Mouse (Mus musculus) heart, embryonic 12.5 days (tissue): ENCODE measurements around the gene Cd52. TPM values are rescaled to one million over a fixed set of nuclear protein-coding genes. Genes with fewer than 3 reads are reported as not detected.
A peak's percentile ranks its signal among the peaks of the same experiment; 100 is the strongest.

Experiments
- ATAC-seq: fragments of 200-750 bp; cut with Nextera tagmentation; 2 replicates; pipeline ENCODE4 v1.8.0; 2017; ENCODE audit warnings: moderate TSS enrichment, moderate library complexity; ENCODE audit not compliant: insufficient number of reproducible peaks, low FRiP score
- H3K27ac ChIP-seq: fragments of 300-500 bp; sonication (generic); 2 replicates; pipeline ENCODE4 v1.5.1; 2016; ENCODE audit warnings: mild to moderate bottlenecking, moderate library complexity; ENCODE audit not compliant: poor library complexity, severe bottlenecking
- H3K27me3 ChIP-seq: fragments of 300-500 bp; sonication (generic); replicated peaks from 2 replicates; pipeline ENCODE4 v1.6.1; 2016; ENCODE audit warnings: mild to moderate bottlenecking, moderate library complexity
- H3K36me3 ChIP-seq: fragments of 300-500 bp; sonication (generic); 2 replicates; pipeline ENCODE4 v1.6.1; 2016; ENCODE audit warnings: mild to moderate bottlenecking, moderate library complexity
- H3K4me1 ChIP-seq: fragments of 300-500 bp; sonication (generic); replicated peaks from 2 replicates; pipeline ENCODE4 v1.6.1; 2016; ENCODE audit warnings: mild to moderate bottlenecking
- H3K4me2 ChIP-seq: fragments of 300-500 bp; sonication (generic); 2 replicates; pipeline ENCODE4 v1.6.1; 2016; ENCODE audit warnings: mild to moderate bottlenecking, moderate library complexity
- H3K4me3 ChIP-seq: fragments of 300-500 bp; sonication (generic); 2 replicates; pipeline ENCODE4 v1.5.1; 2016; ENCODE audit warnings: mild to moderate bottlenecking
- H3K9ac ChIP-seq: fragments of 300-500 bp; sonication (generic); 2 replicates; pipeline ENCODE4 v1.6.1; 2016; ENCODE audit warnings: mild to moderate bottlenecking, moderate library complexity
- H3K9me3 ChIP-seq: fragments of 300-500 bp; sonication (generic); replicated peaks from 2 replicates; pipeline ENCODE4 v1.6.1; 2016; ENCODE audit warnings: mild to moderate bottlenecking, moderate library complexity
- WGBS: fragments of 180-500 bp; shearing (Covaris S2); methylation state at CpG from one replicate; pipeline ENCODE4 v1.1.7; 2016; 5-methylcytosine and 5-hydroxymethylcytosine counted together
- polyA plus RNA-seq: library from polyadenylated mRNA; unstranded; fragments of >200 nt; fragmentation: Nextera tagmentation; extraction: Ambion mirVana; gene quantifications from 2 replicates; pipeline ENCODE4 v1.2.1, GENCODE M21; 2016

Gene Cd52
- polyA plus RNA-seq, 1 experiment from 2014 or later, result 5.7 TPM

GRCm38 (mm10) chr4:134047648-134048047, 47.2 kb downstream of the Cd52 start:
- WGBS, result 30% methylated on average over 5 of the region's 5 CpGs
- no peak for ATAC-seq
- Histone ChIP-seq H3K4me1 (peaks cover 25% of the 10 kb centered on the region), H3K27me3 (no peaks in the 10 kb centered on the region), H3K27ac (no peak overlapping the region), H3K36me3 (no peaks in the 10 kb centered on the region), H3K9me3 (no peaks in the 10 kb centered on the region), H3K4me3 (no peak overlapping the region), H3K4me2 (no peak overlapping the region), H3K9ac (no peak overlapping the region)

GRCm38 (mm10) chr4:134043041-134043440, 51.8 kb downstream of the Cd52 start:
- Histone ChIP-seq H3K4me2 (no peak overlapping the region), H3K4me3 (no peak overlapping the region), H3K9ac (no peak overlapping the region), H3K27me3 (no peaks in the 10 kb centered on the region), H3K9me3 (no peaks in the 10 kb centered on the region), H3K4me1 (peaks cover 14% of the 10 kb centered on the region), H3K36me3 (no peaks in the 10 kb centered on the region), H3K27ac (no peak overlapping the region)
- 34% methylated on average over 2 of the region's 2 CpGs for WGBS
- no peak for ATAC-seq

GRCm38 (mm10) chr4:134041317-134042123, 53.4 kb downstream of the Cd52 start:
- no peak overlapping the region for H3K4me2 ChIP-seq
- no peak for ATAC-seq
- peaks cover 7% of the 10 kb centered on the region; the same call in 1 of the 2 replicates for H3K4me1 ChIP-seq
- 45% methylated on average over 9 of the region's 9 CpGs for WGBS
- no peaks in the 10 kb centered on the region for H3K36me3 ChIP-seq
- H3K27ac ChIP-seq, result no peak overlapping the region
- no peak overlapping the region for H3K4me3 ChIP-seq
- no peaks in the 10 kb centered on the region for H3K9me3 ChIP-seq
- H3K27me3 ChIP-seq, result no peaks in the 10 kb centered on the region
- no peak overlapping the region for H3K9ac ChIP-seq

GRCm38 (mm10) chr4:134035953-134036352, 58.9 kb downstream of the Cd52 start:
- no peak overlapping the region for H3K27ac ChIP-seq

More at GRCm38 (mm10) chr4:134035953-134036352, 58.9 kb downstream of the Cd52 start:
- no peaks in the 10 kb centered on the region for H3K4me1 ChIP-seq
- 3% methylated on average over 16 of the region's 16 CpGs for whole genome bisulfite sequencing
- H3K9me3 ChIP-seq, result 0 out of 2 replicates have a peak, but pooled peaks cover 3% of the 10 kb centered on the region
- H3K4me2 ChIP-seq, result no peak overlapping the region
- H3K36me3 ChIP-seq, result no peaks in the 10 kb centered on the region
- ATAC-seq, result peak; percentile 53; the same call in 1 of the 2 replicates
- no peak overlapping the region for H3K4me3 ChIP-seq
- H3K27me3 ChIP-seq, result no peaks in the 10 kb centered on the region
- no peak overlapping the region for H3K9ac ChIP-seq

Other genes starting within 250 kb of the Cd52 start
- 21.7 and 23.5 TPM in 2 replicates for gene Rps6ka1, start 207.3 kb downstream of the Cd52 start, polyA plus RNA-seq
- 1,861 and 1,891 TPM in 2 replicates for gene Hmgn2, start 126.4 kb downstream of the Cd52 start, polyA plus RNA-seq
- 30.5 and 33.3 TPM in 2 replicates for gene Dhdds, start 94.2 kb downstream of the Cd52 start, polyA plus RNA-seq
- 0.64 and 0.99 TPM in 2 replicates for gene Lin28a, start 76.2 kb downstream of the Cd52 start, polyA plus RNA-seq
- gene Zfp683, start 41.2 kb downstream of the Cd52 start, polyA plus RNA-seq, result not detected in 2 replicates
- gene Crybg2, start 34.3 kb downstream of the Cd52 start, polyA plus RNA-seq, result 0.41 and 0.51 TPM in 2 replicates
- gene Ubxn11, start 7.5 kb upstream of the Cd52 start, polyA plus RNA-seq, result 2.2 and 2.7 TPM in 2 replicates
- gene Sh3bgrl3, start 33.7 kb upstream of the Cd52 start, polyA plus RNA-seq, result 179 and 190 TPM in 2 replicates
- gene Cep85, start 92.0 kb upstream of the Cd52 start, polyA plus RNA-seq, result 29.5 and 30.1 TPM in 2 replicates
- gene Gm7534, start 107.9 kb upstream of the Cd52 start, polyA plus RNA-seq, result not detected in 2 replicates
- gene Catsper4, start 132.3 kb upstream of the Cd52 start, polyA plus RNA-seq, result not detected in 2 replicates
- gene Cnksr1, start 143.3 kb upstream of the Cd52 start, polyA plus RNA-seq, result 0.61 and 1.4 TPM in 2 replicates
- 0.23 and 0.51 TPM in 2 replicates for gene E130218I03Rik, start 148.6 kb upstream of the Cd52 start, polyA plus RNA-seq
- 11.2 and 12.3 TPM in 2 replicates for gene Zfp593, start 150.5 kb upstream of the Cd52 start, polyA plus RNA-seq
- not detected in 2 replicates for gene Gm30191, start 151.9 kb upstream of the Cd52 start, polyA plus RNA-seq
- 4.5 TPM in 2 replicates for gene Grrp1, start 159.0 kb upstream of the Cd52 start, polyA plus RNA-seq
- gene Pdik1l, start 192.8 kb upstream of the Cd52 start, polyA plus RNA-seq, result 14.9 and 18.1 TPM in 2 replicates
- gene Trim63, start 220.0 kb upstream of the Cd52 start, polyA plus RNA-seq, result 90.7 and 93.9 TPM in 2 replicates
- 0.42 and 0.44 TPM in 2 replicates for gene Slc30a2, start 248.1 kb upstream of the Cd52 start, polyA plus RNA-seq